Mouse (Mus musculus) layer of hippocampus, postnatal 14 days (tissue): Measurements from ENCODE around the gene Ube2e2. TPM values are rescaled to one million over a fixed set of nuclear protein-coding genes. Genes with fewer than 3 reads are reported as not detected.
"Not testable (repeated sequence)": the region's sequence is repeated elsewhere in the genome, so short reads cannot be mapped to it uniquely, and the experiment has no call there.

Experiments
- DNase-seq, 2 experiments: peaks; one replicate each; pipeline ENCODE4 v3.0.0; 2021 to 2022; ENCODE audit warnings: low spot score in 2 of 2, mixed read lengths in 1 of 2
- total RNA-seq, 2 experiments: library from RNA; stranded (reverse); gene quantifications; 2 replicates each; pipeline ENCODE4 v1.2.3; 2021

The Ube2e2 gene
- total RNA-seq, 2 experiments from 2014 or later, result 184 to 195 TPM

DNA sequence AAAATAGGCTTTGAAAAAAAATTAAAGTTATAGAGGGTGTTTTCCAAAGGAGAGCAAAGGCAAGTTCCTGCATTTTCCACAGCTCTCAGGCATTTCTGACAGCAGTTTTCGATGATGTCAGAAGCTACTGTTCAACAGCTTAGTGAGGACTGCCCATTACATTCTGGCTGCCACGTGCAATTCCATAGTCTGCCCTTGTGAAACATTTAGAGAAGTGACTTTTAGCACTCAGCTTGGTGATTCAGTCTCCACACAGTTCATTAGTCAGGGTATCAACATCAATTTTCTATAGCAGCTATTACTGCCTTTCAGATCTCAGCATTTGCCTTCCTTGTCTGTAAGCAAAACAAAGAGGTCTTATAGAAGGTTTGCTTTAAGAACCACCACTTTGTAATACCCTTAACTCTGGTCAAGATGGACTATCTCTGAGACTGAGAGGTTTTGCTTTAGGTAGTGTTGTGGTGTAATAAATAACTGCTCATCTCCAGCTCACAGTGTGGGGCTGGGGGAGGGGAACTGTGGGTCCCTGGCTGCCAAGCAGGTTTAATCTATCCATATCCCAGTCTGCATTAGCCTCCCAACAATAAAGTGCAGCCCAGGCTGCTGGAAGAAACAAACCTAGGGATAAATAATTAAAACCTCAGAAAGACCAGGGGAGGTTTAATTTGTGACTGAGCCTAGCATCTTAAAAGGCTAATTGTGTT, 255.2 kb downstream of the Ube2e2 start:
- DNase-seq, result no peak

- no peak for DNase-seq
These were observed 256.3 kb downstream of the Ube2e2 start for GRCm38 (mm10) chr14:18637739-18638138.

DNA sequence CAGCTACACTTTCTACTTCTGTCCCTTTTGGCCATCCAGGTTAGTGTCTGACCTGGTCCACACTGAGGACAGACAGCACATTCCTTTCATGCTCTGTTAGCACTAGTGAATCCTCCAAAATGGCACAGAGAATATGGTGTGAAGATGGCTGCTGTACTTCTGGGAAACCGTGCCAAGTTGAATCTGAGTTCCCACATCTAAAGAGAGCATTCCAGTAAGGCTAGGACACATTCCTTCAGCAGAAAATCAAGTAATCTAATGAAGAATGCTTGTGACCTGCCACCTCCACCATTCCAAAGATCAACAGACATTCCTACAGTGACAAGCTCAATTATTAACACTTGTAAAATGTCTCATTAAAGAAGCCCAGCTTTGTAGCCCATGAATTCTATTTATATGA, 265.9 kb downstream of the Ube2e2 start:
- DNase-seq, result no peak

GRCm38 (mm10) chr14:18618603-18619002, 275.5 kb downstream of the Ube2e2 start:
- no peak for DNase-seq

GRCm38 (mm10) chr14:18601927-18602326, 292.1 kb downstream of the Ube2e2 start:
- DNase-seq, result no peak

DNA sequence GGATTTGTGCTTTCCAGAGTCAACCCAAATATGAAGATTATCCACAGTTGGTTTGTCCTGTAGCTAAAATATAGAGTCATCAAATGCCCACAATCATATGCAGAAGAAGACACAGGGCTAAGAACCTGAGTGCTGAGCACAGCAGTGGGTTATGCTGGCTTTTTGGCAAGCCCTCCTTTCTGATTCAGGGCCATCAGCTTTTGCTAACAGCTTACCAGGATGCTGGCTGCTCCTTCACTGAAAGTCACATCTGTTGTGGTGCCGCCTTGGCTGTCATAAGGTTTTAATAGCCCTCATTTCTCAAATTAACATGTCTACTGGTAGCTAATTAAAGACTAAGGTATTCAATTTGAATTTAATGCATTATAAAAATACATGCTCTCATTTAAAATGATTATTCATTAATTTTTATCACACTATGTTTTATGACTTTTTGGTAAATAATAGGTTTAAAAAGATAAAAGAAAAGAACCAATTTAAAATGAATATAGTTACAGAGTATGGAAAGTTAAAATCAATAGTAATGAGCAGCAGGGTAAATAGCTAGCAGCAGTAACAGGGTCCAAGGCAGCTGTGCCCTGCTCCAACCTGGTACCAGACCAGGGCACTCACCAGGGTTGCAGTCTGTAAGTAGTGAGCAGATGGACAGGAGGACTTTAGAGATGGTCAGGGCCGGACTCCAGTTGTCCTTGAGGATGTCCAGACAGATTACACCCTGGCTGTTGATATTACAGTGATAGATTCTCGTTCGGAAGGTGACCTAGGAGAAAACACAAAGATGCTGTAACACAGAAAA, 307.6 kb downstream of the Ube2e2 start:
- DNase-seq, result peak in 1 of 2 experiments; percentile 36

GRCm38 (mm10) chr14:18581735-18582134, 312.3 kb downstream of the Ube2e2 start:
- DNase-seq, result no peak

- no peak for DNase-seq
These were observed 319.3 kb downstream of the Ube2e2 start for GRCm38 (mm10) chr14:18574756-18575155.

- DNase-seq, result no peak
These were observed 319.8 kb downstream of the Ube2e2 start for GRCm38 (mm10) chr14:18574130-18574721.

- no peak for DNase-seq
These were observed 320.6 kb downstream of the Ube2e2 start for GRCm38 (mm10) chr14:18573286-18573956.

DNA sequence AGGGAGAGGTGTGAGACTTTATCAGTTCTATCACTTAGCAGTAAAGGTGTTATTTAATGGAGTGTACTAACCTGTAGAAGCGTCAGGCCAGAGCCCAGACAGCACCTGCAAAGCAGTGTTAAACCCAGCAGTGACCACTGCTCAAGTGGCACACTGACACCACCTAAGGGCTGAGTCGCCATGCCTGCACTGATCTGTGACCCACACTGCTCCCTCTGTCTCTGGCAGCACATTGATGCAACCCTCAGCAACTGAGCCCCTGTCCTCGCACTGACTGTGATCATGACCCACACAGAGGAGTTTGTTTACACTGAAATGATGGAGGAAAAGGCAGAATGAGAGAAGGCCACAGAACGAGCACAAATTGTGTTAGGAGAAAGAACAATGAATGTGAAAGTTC, 321.2 kb downstream of the Ube2e2 start:
- no peak for DNase-seq

DNA sequence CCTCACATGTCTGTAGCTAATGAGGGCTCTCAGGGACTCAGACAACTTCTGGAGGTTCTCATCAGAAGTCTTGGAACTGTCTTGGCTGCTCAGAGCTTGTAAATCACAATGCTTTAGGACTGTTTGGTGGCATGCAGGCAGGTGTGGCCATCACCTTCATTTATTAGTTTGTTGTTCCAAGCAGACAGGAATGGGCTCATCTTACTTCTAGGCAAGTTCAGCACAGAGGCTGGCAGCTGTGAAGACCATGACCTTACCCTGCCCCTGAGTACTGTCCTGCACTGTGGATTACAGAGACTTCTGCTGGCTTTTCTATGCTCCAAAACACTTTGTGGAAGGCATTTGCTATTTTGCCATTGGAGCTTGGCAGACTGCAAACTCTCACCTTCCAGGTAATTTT, 324.5 kb downstream of the Ube2e2 start:
- no peak for DNase-seq

DNA sequence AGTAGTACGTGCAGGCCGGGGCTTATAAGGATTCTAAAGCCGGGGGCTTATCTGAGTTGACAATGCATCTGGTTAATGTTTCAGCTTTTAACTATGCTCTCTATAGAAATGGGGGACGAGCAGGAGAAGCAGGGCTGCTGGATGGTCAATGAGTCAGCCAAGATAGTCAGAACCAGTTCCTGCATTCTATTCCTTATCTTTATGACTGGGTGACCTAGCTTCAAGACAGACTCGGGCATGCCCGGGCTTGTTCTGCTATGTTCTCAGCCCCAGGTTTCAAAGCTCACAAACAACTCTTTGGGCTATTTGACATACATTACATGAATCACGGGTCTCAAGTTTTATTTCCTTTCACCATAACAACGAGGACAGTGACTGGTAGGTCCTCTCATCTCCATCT, 329.1 kb downstream of the Ube2e2 start:
- DNase-seq, result not testable (repeated sequence)

GRCm38 (mm10) chr14:18555287-18555686, 338.8 kb downstream of the Ube2e2 start:
- DNase-seq, result no peak

GRCm38 (mm10) chr14:18554627-18554988, 339.5 kb downstream of the Ube2e2 start:
- no peak for DNase-seq

GRCm38 (mm10) chr14:18553987-18554626, 340.0 kb downstream of the Ube2e2 start:
- peak in 1 of 2 experiments; percentile 41 for DNase-seq

GRCm38 (mm10) chr14:18547541-18547940, 346.5 kb downstream of the Ube2e2 start:
- peak; percentile 11 to 16 for DNase-seq

DNA sequence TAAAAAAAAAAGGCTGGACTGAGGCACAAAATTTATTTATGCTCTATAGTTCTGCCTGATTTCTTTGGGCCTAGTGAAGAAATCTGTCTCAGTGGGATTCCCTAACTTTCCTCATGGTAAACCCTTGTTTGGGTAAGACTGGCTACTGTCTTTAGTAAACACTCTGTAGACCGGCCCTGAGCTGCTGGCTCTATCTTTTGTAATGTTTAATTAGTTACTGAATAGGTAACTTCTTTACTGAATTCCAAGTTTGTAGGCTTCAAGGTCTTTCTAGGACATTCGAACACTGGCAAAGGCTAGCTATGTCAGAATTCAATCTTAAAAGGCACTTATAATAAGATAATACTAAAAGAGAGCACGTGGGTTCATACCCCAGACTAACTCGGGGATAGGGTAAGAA, 355.0 kb downstream of the Ube2e2 start:
- not testable (repeated sequence) for DNase-seq

DNA sequence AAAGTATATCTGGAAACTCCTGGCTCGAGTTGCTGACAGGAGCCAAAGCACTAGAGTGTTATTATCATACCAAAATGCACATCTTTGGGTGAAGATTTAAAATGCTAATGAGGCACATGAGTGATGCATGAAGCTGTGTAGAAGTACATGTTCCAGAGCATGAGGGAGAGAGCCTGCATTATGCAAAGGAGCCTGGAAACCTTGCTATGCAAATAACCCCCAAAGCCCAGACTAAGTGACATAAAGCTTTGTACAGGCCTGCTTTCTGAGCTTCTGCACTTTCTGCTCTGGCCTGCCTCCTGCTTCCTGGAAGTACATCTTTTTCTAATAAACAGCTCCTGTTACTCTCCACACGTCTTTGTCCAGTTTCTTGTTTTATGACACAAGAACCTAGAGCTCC, 363.2 kb downstream of the Ube2e2 start:
- DNase-seq, result no peak

GRCm38 (mm10) chr14:18530496-18530895, 363.6 kb downstream of the Ube2e2 start:
- no peak for DNase-seq
